Mouse (Mus musculus) liver, adult 2 months (tissue): ENCODE data around the gene Ptprb. TPM values are rescaled to one million over a fixed set of nuclear protein-coding genes. Genes with fewer than 3 reads are reported as not detected.

ENCODE experiments used
- DNase-seq: peaks from one replicate; pipeline ENCODE4 v3.0.0-alpha.2; 2011; ENCODE audit warnings: low read depth, low spot score; ENCODE audit errors: extremely low read depth
- H3K27ac ChIP-seq: fragments of 200-500 bp; replicated peaks from 2 replicates; pipeline ENCODE4 v1.5.1; 2012; ENCODE audit warnings: low read depth, mild to moderate bottlenecking, control low read depth, inconsistent platforms, low read length; ENCODE audit not compliant: insufficient read depth
- H3K27me3 ChIP-seq: fragments of 200-500 bp; 2 replicates; pipeline ENCODE4 v1.6.1; 2012; ENCODE audit warnings: mild to moderate bottlenecking, moderate library complexity, low read length, inconsistent platforms; ENCODE audit not compliant: control insufficient read depth, insufficient read depth
- H3K36me3 ChIP-seq: fragments of 200-500 bp; 2 replicates; pipeline ENCODE4 v1.6.1; 2012; ENCODE audit warnings: low read length, inconsistent platforms; ENCODE audit not compliant: control insufficient read depth, insufficient read depth
- H3K4me1 ChIP-seq: fragments of 200-500 bp; 2 replicates; pipeline ENCODE4 v1.6.1; 2011; ENCODE audit warnings: low read length; ENCODE audit not compliant: control insufficient read depth, insufficient read depth
- H3K4me3 ChIP-seq: fragments of 200-500 bp; 2 replicates; pipeline ENCODE4 v1.5.1; 2011; ENCODE audit warnings: low read depth, mild to moderate bottlenecking, control low read depth, low read length, moderate library complexity; ENCODE audit not compliant: insufficient read depth
- H3K79me2 ChIP-seq: fragments of 200-500 bp; 2 replicates; pipeline ENCODE4 v1.6.1; 2012; ENCODE audit warnings: inconsistent platforms, mild to moderate bottlenecking, low read length, moderate library complexity; ENCODE audit not compliant: control insufficient read depth, insufficient read depth
- H3K9ac ChIP-seq: fragments of 200-500 bp; 2 replicates; pipeline ENCODE4 v1.6.1; 2012; ENCODE audit warnings: low read depth, mild to moderate bottlenecking, control low read depth, inconsistent platforms, low read length
- CTCF ChIP-seq: fragments of 200-500 bp; IDR thresholded peaks from 2 replicates; pipeline ENCODE4 v1.5.1; 2011; ENCODE audit warnings: low read depth, low read length, control low read depth
- POLR2A ChIP-seq: fragments of 200-500 bp; IDR thresholded peaks from 2 replicates; pipeline ENCODE4 v1.6.1; 2011; ENCODE audit warnings: low read length, control low read depth; ENCODE audit not compliant: insufficient read depth; ENCODE audit errors: extremely low read depth
- WGBS: fragments of 180-500 bp; shearing (Covaris S2); methylation state at CpG from one replicate; pipeline ENCODE4 v1.1.7; 2018; 5-methylcytosine and 5-hydroxymethylcytosine counted together
- polyA plus RNA-seq: library from polyadenylated mRNA; depleted of rRNA; stranded (reverse); fragments of >200 nt; gene quantifications from 2 replicates; pipeline ENCODE4 v1.2.3, GENCODE M21; 2012
- total RNA-seq: library from RNA; depleted of rRNA; stranded (reverse); fragments of >200 nt; gene quantifications from 2 replicates; pipeline ENCODE4 v1.2.3, GENCODE M21; 2014

Gene Ptprb
- total and polyA plus RNA-seq, 2 experiments: 5.9 to 39.8 TPM

DNA sequence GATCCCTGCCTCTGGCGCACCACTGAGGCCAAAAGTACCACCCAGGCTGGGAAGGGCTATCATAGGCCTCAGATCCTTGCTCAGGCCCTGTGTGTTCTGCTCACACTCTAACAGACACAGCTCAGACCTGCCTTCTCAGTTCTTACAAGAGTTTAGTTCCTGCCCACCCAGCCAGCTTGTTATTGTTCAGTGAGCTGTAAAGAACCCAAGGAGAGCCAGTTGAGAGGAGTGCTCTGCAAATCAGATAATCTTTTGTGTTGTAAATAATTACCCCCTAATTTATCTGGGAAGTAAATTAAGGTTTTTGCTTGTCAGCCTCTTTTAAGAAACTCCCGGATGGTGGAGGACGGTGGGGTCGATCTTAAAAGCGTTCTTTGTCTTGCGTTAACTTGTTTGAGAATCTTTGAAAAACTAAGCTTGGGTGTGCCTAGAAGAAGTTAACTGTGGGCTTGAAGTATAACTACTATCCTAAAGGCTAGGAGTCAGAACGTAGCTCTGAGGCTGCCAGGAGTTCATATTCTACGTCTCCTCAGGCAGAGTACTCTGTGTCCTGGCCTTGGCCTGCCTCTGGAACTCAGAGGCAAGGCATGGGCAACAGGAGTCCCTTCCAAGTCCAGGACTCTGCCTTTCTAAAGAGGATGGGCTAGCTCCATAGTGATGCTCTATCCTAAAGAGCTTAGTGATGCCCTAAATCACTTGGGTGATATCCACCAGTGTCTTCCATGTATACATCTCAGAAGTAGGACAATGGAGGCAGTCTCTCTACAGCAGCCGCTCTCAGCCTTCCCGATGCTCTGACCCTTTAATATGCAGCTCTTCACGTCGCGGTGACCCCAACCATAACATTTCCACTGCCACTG lies 107.7 kb downstream of the Ptprb start:
- no peaks in the 10 kb centered on the region for H3K27me3 ChIP-seq

DNA sequence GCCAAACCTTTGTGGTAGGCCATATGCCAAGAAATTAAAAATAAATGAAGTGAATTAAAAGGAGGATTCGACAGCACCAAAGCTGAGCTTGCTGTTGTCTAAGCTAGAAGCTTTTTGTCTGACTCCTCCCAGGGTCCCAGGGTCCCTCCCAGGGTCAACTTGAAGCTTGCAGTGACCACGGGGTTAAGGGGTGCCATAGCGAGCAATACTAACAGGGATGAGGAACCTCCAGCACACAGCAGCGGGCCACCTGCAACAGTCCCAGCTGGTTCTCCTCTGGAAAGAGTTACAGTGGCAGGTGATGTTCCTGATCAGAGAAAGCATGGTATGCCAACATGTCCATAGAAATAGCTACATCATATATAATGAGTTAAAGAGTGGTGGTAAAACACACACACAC lies 109.1 kb downstream of the Ptprb start:
- H3K27ac ChIP-seq: no peak overlapping the region

More for the DNA sequence above, 107.7 kb downstream of the Ptprb start:
- Histone ChIP-seq H3K27ac (no peak overlapping the region), H3K4me1 (no peaks in the 10 kb centered on the region), H3K36me3 (peaks cover 1% of the 10 kb centered on the region; the same call in 1 of the 2 replicates), H3K79me2 (no peaks in the 10 kb centered on the region), H3K9ac (no peak overlapping the region), H3K4me3 (no peak overlapping the region)
- 81% methylated on average over 13 of the region's 13 CpGs for WGBS
- no peak for DNase-seq
- TF ChIP-seq POLR2A (no peak), CTCF (no peak)

GRCm38 (mm10) chr10:116386391-116386885 lies 111.1 kb downstream of the Ptprb start:
- H3K36me3 ChIP-seq: no peaks in the 10 kb centered on the region
- 55% methylated on average over 7 of the region's 7 CpGs for WGBS
- TF ChIP-seq POLR2A (no peak), CTCF (no peak)
- H3K79me2 ChIP-seq: no peaks in the 10 kb centered on the region
- no peaks in the 10 kb centered on the region for H3K4me1 ChIP-seq
- no peak overlapping the region for H3K4me3 ChIP-seq
- H3K27me3 ChIP-seq: no peaks in the 10 kb centered on the region
- H3K9ac ChIP-seq: no peak overlapping the region
- H3K27ac ChIP-seq: no peak overlapping the region
- DNase-seq: no peak

More for the DNA sequence above, 109.1 kb downstream of the Ptprb start:
- Histone ChIP-seq H3K4me1 (no peaks in the 10 kb centered on the region), H3K36me3 (no peaks in the 10 kb centered on the region; the same call in 1 of the 2 replicates), H3K79me2 (no peaks in the 10 kb centered on the region), H3K27me3 (no peaks in the 10 kb centered on the region), H3K9ac (no peak overlapping the region), H3K4me3 (no peak overlapping the region)
- 82% methylated on average over 4 of the region's 4 CpGs for WGBS
- TF ChIP-seq CTCF (no peak), POLR2A (no peak)
- no peak for DNase-seq

- Histone ChIP-seq H3K9ac (no peak overlapping the region), H3K36me3 (no peaks in the 10 kb centered on the region), H3K27ac (no peak overlapping the region), H3K79me2 (no peaks in the 10 kb centered on the region), H3K4me1 (no peaks in the 10 kb centered on the region), H3K4me3 (no peak overlapping the region), H3K27me3 (no peaks in the 10 kb centered on the region)
- TF ChIP-seq CTCF (no peak), POLR2A (no peak)
- WGBS: 78% methylated on average over 6 of the region's 6 CpGs
- DNase-seq: no peak
Measured at GRCm38 (mm10) chr10:116388840-116389239, 113.5 kb downstream of the Ptprb start.

DNA sequence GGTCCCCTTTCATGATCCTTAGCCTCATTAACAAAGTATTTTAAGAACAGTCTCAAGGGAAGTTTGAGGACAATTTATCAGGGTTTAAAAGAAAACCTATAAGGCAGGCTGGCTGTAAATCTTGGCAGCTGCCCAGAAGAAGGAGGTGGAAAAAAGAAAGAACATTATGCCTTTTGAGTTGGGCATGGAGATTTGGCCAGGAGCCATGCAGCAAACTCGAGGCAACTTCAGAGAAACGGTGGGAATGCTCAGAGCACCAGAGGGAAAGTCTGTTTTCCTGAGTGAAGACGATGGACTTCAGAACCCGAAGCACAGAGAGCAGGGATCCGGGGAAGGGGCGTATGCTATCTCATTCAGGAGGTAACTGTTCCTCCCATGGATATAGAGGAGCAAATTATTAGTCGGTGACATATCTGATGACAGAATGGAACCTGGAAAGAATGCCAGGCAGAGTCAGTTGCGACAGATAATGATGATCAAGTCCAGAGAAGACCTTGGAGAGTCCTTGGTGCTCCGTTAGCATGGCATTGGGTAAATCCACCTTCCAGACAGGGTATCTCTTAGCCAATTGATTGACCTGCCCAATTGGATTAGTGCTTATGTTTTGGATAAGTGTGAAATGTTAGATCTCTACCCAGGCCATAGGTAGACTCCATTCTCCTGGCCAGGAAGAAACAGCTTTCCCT lies 118.6 kb downstream of the Ptprb start:
- Histone ChIP-seq H3K36me3 (no peaks in the 10 kb centered on the region), H3K27ac (no peak overlapping the region), H3K9ac (no peak overlapping the region), H3K4me3 (no peak overlapping the region), H3K4me1 (no peaks in the 10 kb centered on the region), H3K79me2 (no peaks in the 10 kb centered on the region), H3K27me3 (no peaks in the 10 kb centered on the region)
- DNase-seq: no peak
- TF ChIP-seq CTCF: no peak
- no peak for TF ChIP-seq POLR2A
- WGBS: 78% methylated on average over 9 of the region's 9 CpGs
